Mouse (Mus musculus): ENCODE measurements around the gene Smim4. TPM values are rescaled to one million over a fixed set of nuclear protein-coding genes. Genes with fewer than 3 reads are reported as not detected.

Gene Smim4
- 25.4 and 30.4 TPM in 2 replicates for polyA plus RNA-seq (2012; rRNA removed)

GRCm38 (mm10) chr14:31128826-31129219, at the start of gene Smim4:
Smim4 (minus strand) TSS chr14:31128956.
- WGBS, result under 1% methylated on average over 33 of the region's 33 CpGs
- DNase-seq (ENCODE audit: low read depth, low spot score), result peak; percentile 97

DNA sequence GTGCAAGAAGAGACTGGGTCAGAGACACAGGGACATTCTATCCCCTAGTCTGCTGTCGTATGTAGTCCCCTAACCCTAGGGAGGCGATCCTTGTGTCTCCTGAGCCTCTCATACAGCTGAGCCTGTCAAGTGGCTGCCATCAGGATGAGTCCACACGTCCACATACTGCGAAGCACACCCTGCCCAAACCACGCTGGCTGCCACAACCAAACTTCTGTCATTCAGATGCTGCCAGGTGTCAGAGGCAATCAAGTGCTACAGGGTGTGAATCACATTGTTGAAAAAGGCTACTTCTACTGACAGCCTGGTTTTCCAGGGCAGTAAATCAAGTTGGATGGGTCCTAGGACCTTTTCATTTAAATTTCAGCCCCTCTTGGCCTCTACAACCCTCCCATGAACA, 49.0 kb upstream of the Smim4 start:
- no peak for DNase-seq (ENCODE audit: low read depth, low spot score)
- WGBS, result 89% methylated on average over 5 of the region's 5 CpGs

- DNase-seq (ENCODE audit: low read depth, low spot score), result no peak
- WGBS, result 86% methylated on average over 16 of the region's 16 CpGs
Observed at GRCm38 (mm10) chr14:31177287-31177686, 48.5 kb upstream of the Smim4 start.

DNA sequence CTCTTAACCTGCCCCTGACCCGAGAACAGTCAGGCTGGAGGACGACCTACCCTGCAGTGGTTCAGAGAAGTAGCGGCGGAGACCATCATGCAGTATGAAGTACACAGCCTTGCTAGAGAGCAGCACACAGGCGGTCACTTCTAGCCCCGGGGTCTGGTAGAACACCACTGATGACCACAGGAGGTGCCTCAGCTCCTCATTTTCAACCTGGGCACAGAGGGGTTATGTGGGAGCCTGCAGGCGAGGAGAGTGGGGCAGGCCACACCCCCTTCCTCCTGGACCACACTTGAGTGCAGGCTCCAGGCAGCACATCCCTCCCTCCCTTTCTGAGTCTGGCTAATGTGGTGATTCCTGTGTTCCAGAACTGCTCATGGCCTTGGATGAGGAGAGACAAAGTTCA, 44.8 kb upstream of the Smim4 start:
- WGBS, result 83% methylated on average over 7 of the region's 7 CpGs
- no peak for DNase-seq (ENCODE audit: low read depth, low spot score)

DNA sequence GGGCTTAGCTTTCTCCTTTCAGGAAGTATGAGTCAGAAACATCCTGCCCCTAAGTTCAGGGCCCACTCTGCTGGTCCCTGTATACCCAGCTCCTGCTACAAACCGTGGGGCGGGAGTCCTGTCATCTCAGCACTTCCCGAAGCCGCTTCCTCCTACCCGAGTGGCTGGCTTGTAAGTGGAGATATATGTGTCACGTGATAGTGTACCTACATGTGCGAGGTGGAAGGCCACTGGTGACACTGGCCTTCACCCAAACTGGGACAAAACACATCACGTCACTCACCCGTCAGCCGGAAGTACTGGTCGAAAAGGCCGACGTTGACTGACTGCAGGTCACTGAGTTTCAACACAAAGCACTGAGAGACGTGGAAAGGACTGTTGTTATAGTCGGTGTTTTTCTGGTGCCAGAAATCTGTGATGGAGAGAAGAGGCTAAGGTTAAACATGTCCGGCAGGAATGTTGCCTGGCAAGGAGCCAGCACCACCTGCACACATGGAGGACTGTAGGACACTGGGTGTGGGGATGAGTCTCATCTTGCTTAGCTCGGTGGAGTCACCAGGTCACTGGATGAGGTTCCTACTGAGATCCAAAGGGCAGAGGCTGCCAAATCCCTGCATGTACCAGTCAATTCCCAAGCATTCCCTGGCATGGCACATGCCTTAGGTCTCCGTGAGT, 44.2 kb upstream of the Smim4 start:
- no peak for DNase-seq (ENCODE audit: low read depth, low spot score)
- 73% methylated on average over 18 of the region's 18 CpGs for WGBS

GRCm38 (mm10) chr14:31171821-31172220, 43.1 kb upstream of the Smim4 start:
- WGBS, result 92% methylated on average over 15 of the region's 15 CpGs
- no peak for DNase-seq (ENCODE audit: low read depth, low spot score)

DNA sequence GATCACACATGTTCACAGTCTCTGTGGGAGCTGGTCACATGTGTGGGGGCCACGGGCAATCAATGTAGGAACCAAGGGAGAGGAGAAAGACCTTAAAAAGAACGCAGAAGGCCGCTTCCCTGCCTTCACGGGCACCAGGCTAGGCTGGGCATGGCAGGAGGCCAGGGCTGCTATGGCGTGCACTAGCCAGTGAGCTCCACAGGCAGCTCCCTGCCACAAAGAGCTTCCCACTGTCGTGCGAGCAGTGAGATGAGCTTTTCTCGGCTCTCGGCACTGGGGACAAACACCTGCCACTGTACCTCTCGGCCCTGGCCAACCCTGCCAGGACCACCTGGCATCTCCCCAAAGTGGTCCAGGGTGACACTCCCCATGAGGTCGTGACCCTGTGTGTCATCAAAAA, 42.6 kb upstream of the Smim4 start:
- WGBS, result 89% methylated on average over 11 of the region's 11 CpGs
- DNase-seq (ENCODE audit: low read depth, low spot score), result no peak

DNA sequence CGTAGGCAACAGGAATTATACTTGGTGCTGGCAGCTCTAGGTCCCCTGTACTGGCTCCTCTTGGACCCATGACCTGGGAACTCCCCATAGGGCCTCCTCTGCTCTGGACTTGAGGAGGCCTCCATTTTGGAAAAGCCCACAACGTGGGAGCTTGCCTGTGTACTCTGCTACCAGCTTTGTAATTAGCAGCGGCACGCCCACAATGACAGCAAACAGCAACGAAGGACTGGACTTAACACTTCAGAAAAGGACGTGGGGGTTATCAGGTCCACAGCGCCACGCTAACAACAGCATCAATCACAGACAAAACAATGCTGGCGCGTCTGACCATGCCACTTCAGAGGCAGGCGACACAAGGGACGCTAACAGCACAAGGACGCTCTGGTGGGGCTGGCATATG, 42.2 kb upstream of the Smim4 start:
- WGBS, result 85% methylated on average over 13 of the region's 13 CpGs
- DNase-seq (ENCODE audit: low read depth, low spot score), result no peak

DNA sequence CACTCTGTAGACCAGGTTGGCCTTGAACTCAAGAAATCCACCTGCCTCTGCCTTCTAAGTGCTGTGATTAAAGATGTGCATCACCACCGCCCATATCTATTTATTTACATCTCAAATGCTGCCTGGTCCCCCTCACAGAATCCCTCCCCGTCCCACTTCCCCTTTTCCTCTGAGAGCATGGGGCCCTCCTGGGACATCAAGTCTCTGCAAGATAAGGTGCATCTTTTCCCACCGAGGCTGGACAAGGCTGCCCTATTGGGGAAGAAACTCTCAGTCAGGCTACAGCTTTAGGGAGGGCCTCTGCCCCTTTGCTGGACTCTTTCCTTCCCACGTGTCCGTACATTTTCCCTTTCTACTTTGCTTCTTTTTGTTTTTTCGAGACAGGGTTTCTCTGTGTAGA, 40.8 kb upstream of the Smim4 start:
- 65% methylated on average over 6 of the region's 6 CpGs for WGBS
- DNase-seq (ENCODE audit: low read depth, low spot score), result no peak

GRCm38 (mm10) chr14:31168425-31168824, 39.7 kb upstream of the Smim4 start, which contains the start of gene Stab1:
Stab1 (minus strand) TSS chr14:31168641.
- DNase-seq (ENCODE audit: low read depth, low spot score), result no peak
- 43% methylated on average over 10 of the region's 10 CpGs for WGBS

GRCm38 (mm10) chr14:31166827-31167226, 38.1 kb upstream of the Smim4 start:
- WGBS, result 51% methylated on average over 9 of the region's 9 CpGs
- no peak for DNase-seq (ENCODE audit: low read depth, low spot score)

DNA sequence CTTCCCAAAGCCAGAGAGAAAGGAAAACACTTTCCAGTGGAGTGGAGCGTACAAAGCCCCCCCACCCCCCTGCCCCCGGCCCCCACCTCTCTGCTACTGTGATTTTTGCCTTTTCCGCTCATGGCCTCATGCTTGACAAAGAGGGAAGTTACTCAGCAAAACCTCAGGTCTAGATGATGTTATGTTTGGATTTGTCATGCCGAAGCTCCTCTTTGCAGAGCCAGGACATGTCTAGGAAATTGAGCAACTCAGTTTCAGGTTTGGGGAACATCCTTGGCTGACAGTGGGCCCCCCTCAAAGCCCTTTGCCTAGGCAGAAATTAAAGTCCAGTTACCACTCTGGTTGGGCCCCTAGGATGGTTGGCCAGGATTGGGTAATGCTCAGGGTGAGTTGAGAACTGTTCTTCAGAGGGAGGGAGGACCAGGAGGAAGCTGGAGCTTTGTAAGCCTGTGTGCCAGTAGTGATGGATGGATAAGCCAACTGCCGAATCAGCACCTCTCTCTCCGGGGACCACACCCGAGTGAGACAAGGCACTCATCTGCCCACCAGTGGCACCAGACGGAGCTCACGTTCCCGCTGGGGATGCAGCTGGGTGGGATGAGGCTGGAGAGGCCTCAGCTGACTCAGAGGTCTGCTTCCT, 37.4 kb upstream of the Smim4 start:
- 46% methylated on average over 10 of the region's 10 CpGs for WGBS
- no peak for DNase-seq (ENCODE audit: low read depth, low spot score)

GRCm38 (mm10) chr14:31165458-31165857, 36.7 kb upstream of the Smim4 start:
- 55% methylated on average over 7 of the region's 7 CpGs for WGBS
- no peak for DNase-seq (ENCODE audit: low read depth, low spot score)

- DNase-seq (ENCODE audit: low read depth, low spot score), result no peak
- 48% methylated on average over 2 of the region's 2 CpGs for WGBS
Observed at GRCm38 (mm10) chr14:31165010-31165409, 36.3 kb upstream of the Smim4 start.

- 75% methylated on average over 8 of the region's 8 CpGs for WGBS
- DNase-seq (ENCODE audit: low read depth, low spot score), result no peak
Observed at GRCm38 (mm10) chr14:31164067-31164466, 35.3 kb upstream of the Smim4 start.

GRCm38 (mm10) chr14:31161638-31162037, 32.9 kb upstream of the Smim4 start:
- 64% methylated on average over 10 of the region's 10 CpGs for WGBS
- no peak for DNase-seq (ENCODE audit: low read depth, low spot score)

DNA sequence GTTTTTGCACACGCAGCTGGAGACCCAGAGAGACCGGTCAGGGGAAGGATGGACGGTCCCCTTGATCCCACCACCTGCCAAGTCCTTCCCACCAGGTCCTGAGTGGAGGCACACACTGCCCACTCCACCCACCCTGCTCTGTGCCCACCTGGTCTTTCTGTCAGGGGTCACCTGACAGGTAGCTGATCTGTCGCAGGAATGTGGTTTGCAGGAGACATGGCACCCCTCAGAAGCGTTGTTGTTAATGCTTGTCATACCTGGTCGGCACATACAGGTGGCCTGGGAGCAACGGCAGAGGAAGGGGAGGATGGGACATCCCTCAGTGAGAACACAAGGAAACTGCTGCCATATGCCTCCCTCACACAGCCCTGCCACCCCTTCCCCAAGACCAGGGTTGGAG, 32.4 kb upstream of the Smim4 start:
- WGBS, result 80% methylated on average over 7 of the region's 7 CpGs
- no peak for DNase-seq (ENCODE audit: low read depth, low spot score)

- 46% methylated on average over 27 of the region's 27 CpGs for WGBS
- DNase-seq (ENCODE audit: low read depth, low spot score), result no peak
Observed at GRCm38 (mm10) chr14:31160196-31161150, 31.7 kb upstream of the Smim4 start.

DNA sequence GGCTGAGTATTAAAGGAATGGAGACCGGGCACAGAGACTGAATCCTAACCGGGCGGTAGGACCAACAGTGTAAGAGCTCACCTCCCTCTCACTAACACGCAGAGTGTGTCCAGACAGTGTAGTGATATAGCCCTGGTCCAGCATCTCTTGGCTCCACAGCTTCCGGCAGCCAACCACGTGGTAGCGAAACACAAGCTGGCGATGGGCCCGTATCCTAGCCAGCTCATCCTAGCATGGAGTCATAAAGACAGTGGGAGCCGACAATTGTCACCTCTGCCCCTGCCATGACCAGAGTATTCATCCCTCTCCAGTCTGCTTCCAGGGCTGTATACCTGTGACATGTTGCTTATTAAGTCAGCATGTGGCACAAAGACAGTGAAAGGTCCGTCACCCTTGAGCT, 16.9 kb upstream of the Smim4 start:
- no peak for DNase-seq (ENCODE audit: low read depth, low spot score)
- 88% methylated on average over 11 of the region's 11 CpGs for WGBS

DNA sequence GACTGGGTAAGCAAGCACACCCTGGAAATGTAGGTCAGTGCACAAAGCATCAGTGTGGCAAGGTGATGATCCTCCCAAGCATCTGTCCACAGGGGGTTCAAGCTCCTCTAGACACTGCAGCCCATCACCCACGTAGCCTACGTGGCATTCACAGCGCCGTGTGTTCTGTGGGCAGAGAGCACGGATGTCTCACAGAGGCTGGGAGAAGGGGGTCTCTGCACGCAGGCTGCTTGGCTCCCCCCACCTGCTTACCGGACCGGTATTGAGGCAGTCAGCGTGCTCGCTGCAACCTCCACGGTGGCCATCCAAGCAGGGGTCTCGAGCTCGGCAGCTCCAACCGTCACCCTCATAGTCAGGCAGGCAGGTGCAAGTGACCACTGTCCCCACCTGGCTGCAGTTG, 12.3 kb upstream of the Smim4 start:
- 95% methylated on average over 14 of the region's 14 CpGs for WGBS
- DNase-seq (ENCODE audit: low read depth, low spot score), result no peak

All from large intestine, adult 2 months (tissue).